Mouse (Mus musculus): ENCODE measurements around the gene Dlgap4. TPM values are rescaled to one million over a fixed set of nuclear protein-coding genes. Genes with fewer than 3 reads are reported as not detected.

Dlgap4 gene
- polyA plus RNA-seq, 1 experiment from 2014 or later: 10.4 TPM

DNA sequence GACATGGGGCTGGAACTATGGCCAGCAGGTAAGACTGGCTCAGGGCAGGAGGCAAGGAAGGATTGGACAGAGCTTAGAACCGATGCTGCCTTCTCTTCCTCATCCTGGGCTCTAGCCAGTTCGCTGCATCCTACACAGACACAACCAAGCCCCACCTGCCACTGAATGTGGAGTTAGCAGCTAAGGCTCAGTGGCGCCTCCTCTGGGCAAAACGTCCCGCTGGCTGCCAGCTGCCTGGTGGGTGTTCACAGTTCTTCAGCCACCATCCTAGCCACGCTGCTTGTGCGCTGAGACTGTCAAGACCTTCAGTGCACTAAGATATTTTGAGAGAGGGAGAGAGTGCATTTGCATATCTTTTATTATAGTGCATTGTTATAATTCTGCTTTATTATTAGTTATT lies 45.2 kb downstream of the Dlgap4 start:
- H3K36me3 ChIP-seq (replicated peaks): no peaks in the 10 kb centered on the region
- H3K4me1 ChIP-seq (replicated peaks): no peaks in the 10 kb centered on the region
- ATAC-seq (ENCODE audit: insufficient read depth): no peak
- no peaks in the 10 kb centered on the region for H3K27me3 ChIP-seq
- H3K9ac ChIP-seq: no peak overlapping the region
- no peak overlapping the region for H3K27ac ChIP-seq (replicated peaks)
- no peak overlapping the region for H3K4me3 ChIP-seq (replicated peaks)
- no peak overlapping the region for H3K4me2 ChIP-seq
- WGBS (ENCODE audit: insufficient replicate concordance): 40% methylated on average over 7 of the region's 7 CpGs
- H3K9me3 ChIP-seq (replicated peaks): no peaks in the 10 kb centered on the region

GRCm38 (mm10) chr2:156659981-156660380 lies 46.5 kb downstream of the Dlgap4 start:
- Histone ChIP-seq H3K9me3 (replicated peaks) (no peaks in the 10 kb centered on the region), H3K27me3 (no peaks in the 10 kb centered on the region), H3K4me2 (no peak overlapping the region), H3K9ac (no peak overlapping the region), H3K36me3 (replicated peaks) (no peaks in the 10 kb centered on the region), H3K4me3 (replicated peaks) (no peak overlapping the region), H3K27ac (replicated peaks) (no peak overlapping the region), H3K4me1 (replicated peaks) (no peaks in the 10 kb centered on the region)
- ATAC-seq (ENCODE audit: insufficient read depth): no peak
- WGBS (ENCODE audit: insufficient replicate concordance): 47% methylated on average over 6 of the region's 6 CpGs

DNA sequence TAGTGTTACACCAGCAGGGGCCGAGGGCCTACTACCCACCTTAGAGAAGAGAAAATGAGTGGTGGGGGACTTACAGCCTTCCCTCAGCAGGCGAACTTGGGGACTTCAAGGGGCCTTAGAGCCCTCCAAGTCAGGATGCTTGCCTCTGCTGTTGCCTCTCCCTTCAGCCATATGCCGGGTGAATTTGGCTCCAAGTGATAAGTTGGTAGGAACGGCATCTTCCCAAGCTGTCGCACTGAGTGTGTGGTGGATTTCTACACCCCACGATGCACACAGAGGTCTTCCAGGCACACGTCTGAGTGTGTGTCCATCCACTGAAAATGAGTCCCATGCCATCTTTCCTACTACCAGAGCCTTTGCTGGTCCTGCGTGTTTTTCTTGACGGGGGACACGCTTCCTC lies 49.7 kb downstream of the Dlgap4 start:
- H3K36me3 ChIP-seq (replicated peaks): no peaks in the 10 kb centered on the region
- no peak overlapping the region for H3K4me3 ChIP-seq (replicated peaks)
- H3K4me2 ChIP-seq: no peak overlapping the region
- 63% methylated on average over 10 of the region's 10 CpGs for WGBS (ENCODE audit: insufficient replicate concordance)
- no peak overlapping the region for H3K9ac ChIP-seq
- no peak for ATAC-seq (ENCODE audit: insufficient read depth)
- no peak overlapping the region for H3K27ac ChIP-seq (replicated peaks)
- no peaks in the 10 kb centered on the region for H3K27me3 ChIP-seq
- no peaks in the 10 kb centered on the region for H3K9me3 ChIP-seq (replicated peaks)
- no peaks in the 10 kb centered on the region for H3K4me1 ChIP-seq (replicated peaks)

DNA sequence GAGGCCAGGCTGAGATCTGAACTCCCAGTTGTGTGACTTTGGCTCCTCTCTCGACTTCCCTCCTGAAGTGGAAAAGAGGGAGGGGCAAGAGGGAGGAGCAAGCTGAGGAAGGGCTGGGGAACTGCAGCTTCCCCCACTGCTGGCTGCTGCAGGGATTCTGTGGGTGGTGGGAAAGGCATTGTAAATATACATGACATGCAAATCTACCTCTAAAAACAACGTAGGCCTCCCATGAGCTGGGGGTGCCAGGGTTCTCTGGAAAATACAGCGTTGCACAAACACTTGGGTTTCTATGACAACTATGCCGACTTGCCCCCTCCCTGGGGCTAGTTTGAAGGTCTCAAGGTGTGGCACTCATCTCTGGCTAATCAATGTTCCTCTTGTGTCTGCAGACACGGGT lies 50.9 kb downstream of the Dlgap4 start:
- Histone ChIP-seq H3K27ac (replicated peaks) (no peak overlapping the region), H3K27me3 (no peaks in the 10 kb centered on the region), H3K36me3 (replicated peaks) (no peaks in the 10 kb centered on the region), H3K4me1 (replicated peaks) (no peaks in the 10 kb centered on the region), H3K9me3 (replicated peaks) (no peaks in the 10 kb centered on the region), H3K4me2 (no peak overlapping the region), H3K4me3 (replicated peaks) (no peak overlapping the region), H3K9ac (no peak overlapping the region)
- WGBS (ENCODE audit: insufficient replicate concordance): 14% methylated on average over 5 of the region's 5 CpGs
- ATAC-seq (ENCODE audit: insufficient read depth): no peak

GRCm38 (mm10) chr2:156664993-156665518 lies 51.6 kb downstream of the Dlgap4 start:
- no peaks in the 10 kb centered on the region for H3K4me1 ChIP-seq (replicated peaks)
- no peak overlapping the region for H3K4me3 ChIP-seq (replicated peaks)
- H3K27ac ChIP-seq (replicated peaks): no peak overlapping the region
- no peak overlapping the region for H3K9ac ChIP-seq
- WGBS (ENCODE audit: insufficient replicate concordance): 39% methylated on average over 8 of the region's 8 CpGs
- no peak overlapping the region for H3K4me2 ChIP-seq
- no peaks in the 10 kb centered on the region for H3K9me3 ChIP-seq (replicated peaks)
- no peaks in the 10 kb centered on the region for H3K27me3 ChIP-seq
- 0 out of 2 replicates have a peak, but pooled peaks have one; percentile 9 for ATAC-seq (ENCODE audit: insufficient read depth)
- no peaks in the 10 kb centered on the region for H3K36me3 ChIP-seq (replicated peaks)

DNA sequence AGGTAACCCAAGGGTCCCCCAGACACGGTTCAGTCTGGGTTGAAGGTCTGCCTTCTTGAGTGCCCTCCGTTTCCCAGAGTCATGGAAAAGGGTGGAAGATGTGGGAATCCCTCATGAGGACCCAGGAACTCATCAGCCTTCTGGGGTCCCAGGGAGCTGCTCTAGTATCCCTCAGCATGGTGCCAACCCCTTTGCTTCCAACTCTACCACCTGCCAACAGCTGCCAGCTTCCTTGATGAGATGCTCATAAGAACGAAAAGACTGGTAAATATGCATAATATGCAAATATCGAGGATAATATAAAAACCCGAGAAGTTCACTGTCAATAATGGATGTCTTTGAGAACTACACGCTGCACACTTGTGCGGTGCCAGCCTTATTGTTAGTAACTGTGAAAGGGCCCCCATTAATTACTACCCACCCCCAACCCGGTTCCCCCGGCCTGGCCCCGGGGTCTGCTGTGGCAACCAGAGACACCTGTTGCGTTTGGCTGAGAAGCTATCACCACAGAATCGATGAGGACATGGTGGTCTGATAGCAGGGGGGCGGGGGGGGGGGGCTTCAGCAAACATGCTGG lies 52.2 kb downstream of the Dlgap4 start:
- no peaks in the 10 kb centered on the region for H3K9me3 ChIP-seq (replicated peaks)
- H3K27me3 ChIP-seq: no peaks in the 10 kb centered on the region
- ATAC-seq (ENCODE audit: insufficient read depth): no peak
- H3K4me2 ChIP-seq: no peak overlapping the region
- no peak overlapping the region for H3K9ac ChIP-seq
- no peaks in the 10 kb centered on the region for H3K4me1 ChIP-seq (replicated peaks)
- no peak overlapping the region for H3K4me3 ChIP-seq (replicated peaks)
- H3K36me3 ChIP-seq (replicated peaks): no peaks in the 10 kb centered on the region
- no peak overlapping the region for H3K27ac ChIP-seq (replicated peaks)
- 60% methylated on average over 13 of the region's 13 CpGs for WGBS (ENCODE audit: insufficient replicate concordance)

- Histone ChIP-seq H3K9me3 (replicated peaks) (no peaks in the 10 kb centered on the region), H3K4me1 (replicated peaks) (no peaks in the 10 kb centered on the region), H3K36me3 (replicated peaks) (no peaks in the 10 kb centered on the region), H3K9ac (no peak overlapping the region), H3K4me3 (replicated peaks) (no peak overlapping the region), H3K27ac (replicated peaks) (no peak overlapping the region), H3K4me2 (no peak overlapping the region), H3K27me3 (no peaks in the 10 kb centered on the region)
- WGBS (ENCODE audit: insufficient replicate concordance): 47% methylated on average over 12 of the region's 12 CpGs
- no peak for ATAC-seq (ENCODE audit: insufficient read depth)
These were observed 52.7 kb downstream of the Dlgap4 start for GRCm38 (mm10) chr2:156666231-156666630.

DNA sequence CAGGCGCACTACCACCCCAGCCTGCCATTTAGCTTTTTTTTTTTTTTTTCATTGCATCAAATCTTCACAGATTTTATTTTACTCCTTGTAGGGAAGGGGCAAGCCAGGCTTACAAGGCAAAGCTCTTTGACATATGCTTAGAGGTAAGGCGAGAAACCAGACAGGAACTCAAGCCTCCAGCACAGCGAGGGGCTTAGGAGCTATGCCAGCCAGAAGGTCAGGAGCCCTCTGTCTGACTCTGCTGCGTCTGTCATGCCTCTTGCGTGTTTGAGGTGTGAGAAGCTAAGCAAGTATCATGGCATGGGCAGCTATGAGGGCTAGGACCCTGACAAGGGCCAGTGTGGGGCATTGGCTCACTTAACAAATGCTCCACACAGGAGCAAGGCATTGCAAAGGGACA lies 53.8 kb downstream of the Dlgap4 start:
- Histone ChIP-seq H3K4me3 (replicated peaks) (no peak overlapping the region), H3K27ac (replicated peaks) (no peak overlapping the region), H3K4me2 (no peak overlapping the region), H3K4me1 (replicated peaks) (no peaks in the 10 kb centered on the region), H3K9ac (no peak overlapping the region), H3K27me3 (no peaks in the 10 kb centered on the region), H3K36me3 (replicated peaks) (no peaks in the 10 kb centered on the region), H3K9me3 (replicated peaks) (no peaks in the 10 kb centered on the region)
- WGBS (ENCODE audit: insufficient replicate concordance): 54% methylated on average over 5 of the region's 5 CpGs
- ATAC-seq (ENCODE audit: insufficient read depth): no peak

DNA sequence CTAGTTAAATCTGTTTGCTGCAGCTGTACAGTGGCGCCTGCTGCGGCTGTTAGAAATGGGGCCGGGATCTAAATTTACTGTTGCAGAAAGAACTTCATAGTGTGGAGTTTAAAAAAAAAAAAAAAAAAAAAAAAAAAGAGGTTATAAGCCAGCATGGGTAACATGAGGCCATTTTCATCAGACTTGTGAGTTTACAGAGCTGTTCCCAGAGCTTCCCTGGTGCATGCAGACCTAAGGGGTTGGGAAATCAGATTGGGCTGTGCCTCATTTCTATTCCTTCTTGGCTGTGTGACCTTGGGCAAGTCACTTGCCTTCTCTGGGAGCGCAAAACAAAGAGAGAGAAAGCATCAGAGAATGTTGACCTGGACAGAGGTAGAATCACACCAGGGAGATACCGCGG lies 55.1 kb downstream of the Dlgap4 start:
- no peak overlapping the region for H3K4me2 ChIP-seq
- 65% methylated on average over 6 of the region's 6 CpGs for whole genome bisulfite sequencing (ENCODE audit: insufficient replicate concordance)
- no peaks in the 10 kb centered on the region for H3K4me1 ChIP-seq (replicated peaks)
- no peak overlapping the region for H3K9ac ChIP-seq
- no peak overlapping the region for H3K4me3 ChIP-seq (replicated peaks)
- no peak for ATAC-seq (ENCODE audit: insufficient read depth)
- H3K36me3 ChIP-seq (replicated peaks): no peaks in the 10 kb centered on the region
- no peaks in the 10 kb centered on the region for H3K9me3 ChIP-seq (replicated peaks)
- H3K27me3 ChIP-seq: no peaks in the 10 kb centered on the region
- no peak overlapping the region for H3K27ac ChIP-seq (replicated peaks)

GRCm38 (mm10) chr2:156673307-156673706 lies 59.8 kb downstream of the Dlgap4 start:
- H3K27ac ChIP-seq (replicated peaks): no peak overlapping the region

DNA sequence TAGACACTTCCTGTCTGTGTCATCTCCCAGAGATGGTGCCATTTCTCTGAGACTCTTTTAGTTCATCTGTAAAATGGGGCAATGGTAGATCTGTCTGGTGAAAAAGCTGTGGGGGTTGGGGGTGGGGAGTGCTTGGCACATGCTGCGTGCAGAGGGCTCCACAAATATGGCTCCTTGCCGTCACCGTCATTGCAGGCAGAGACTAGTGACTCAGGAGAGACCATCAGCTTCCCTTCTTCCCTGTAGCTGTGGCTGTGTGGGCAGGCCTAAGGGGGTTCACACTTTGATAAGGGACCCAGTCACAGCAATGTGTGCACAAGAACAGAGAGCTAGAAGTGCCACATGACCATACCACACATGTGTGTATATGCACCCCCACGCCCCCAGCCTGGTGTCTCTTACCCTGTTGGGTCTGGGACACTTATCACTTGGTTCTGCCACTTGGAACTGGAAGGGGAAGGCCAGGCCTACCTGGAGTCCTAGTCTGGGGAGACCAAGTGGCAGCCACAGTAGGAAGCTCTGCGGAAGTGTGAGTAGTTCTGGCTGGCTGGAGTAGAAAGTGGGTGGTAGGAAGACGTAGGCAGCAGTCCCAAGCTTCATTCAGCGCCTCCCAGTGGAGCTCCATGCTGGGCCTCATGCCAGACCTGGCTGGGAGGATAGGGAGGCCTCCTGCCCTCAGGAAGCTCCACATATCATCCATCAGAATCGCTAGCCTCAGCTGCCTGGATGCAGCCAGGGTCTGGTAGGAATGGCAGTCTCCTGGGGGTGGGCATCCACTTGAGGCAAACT lies 60.6 kb downstream of the Dlgap4 start:
- no peaks in the 10 kb centered on the region for H3K36me3 ChIP-seq (replicated peaks)
- H3K27me3 ChIP-seq: 0 out of 2 replicates have a peak, but pooled peaks cover 4% of the 10 kb centered on the region
- H3K4me3 ChIP-seq (replicated peaks): no peak overlapping the region
- no peaks in the 10 kb centered on the region for H3K9me3 ChIP-seq (replicated peaks)
- no peak overlapping the region for H3K9ac ChIP-seq
- H3K4me1 ChIP-seq (replicated peaks): no peaks in the 10 kb centered on the region
- no peak for ATAC-seq (ENCODE audit: insufficient read depth)
- no peak overlapping the region for H3K27ac ChIP-seq (replicated peaks)
- H3K4me2 ChIP-seq: no peak overlapping the region
- 51% methylated on average over 8 of the region's 8 CpGs for WGBS (ENCODE audit: insufficient replicate concordance)

More at GRCm38 (mm10) chr2:156673307-156673706, 59.8 kb downstream of the Dlgap4 start:
- Histone ChIP-seq H3K4me3 (replicated peaks) (no peak overlapping the region), H3K9me3 (replicated peaks) (no peaks in the 10 kb centered on the region), H3K4me1 (replicated peaks) (no peaks in the 10 kb centered on the region), H3K4me2 (no peak overlapping the region), H3K36me3 (replicated peaks) (no peaks in the 10 kb centered on the region), H3K27me3 (0 out of 2 replicates have a peak, but pooled peaks cover under 1% of the 10 kb centered on the region), H3K9ac (no peak overlapping the region)
- 57% methylated on average over 10 of the region's 10 CpGs for WGBS (ENCODE audit: insufficient replicate concordance)
- ATAC-seq (ENCODE audit: insufficient read depth): no peak

Data from liver, embryonic 15.5 days (tissue).